Mouse (Mus musculus): Measurements from ENCODE around the gene Akap6. TPM values are rescaled to one million over a fixed set of nuclear protein-coding genes. Genes with fewer than 3 reads are reported as not detected.

The Akap6 gene
- polyA plus RNA-seq, 2 experiments, result under 0.01 to 0.01 TPM

DNA sequence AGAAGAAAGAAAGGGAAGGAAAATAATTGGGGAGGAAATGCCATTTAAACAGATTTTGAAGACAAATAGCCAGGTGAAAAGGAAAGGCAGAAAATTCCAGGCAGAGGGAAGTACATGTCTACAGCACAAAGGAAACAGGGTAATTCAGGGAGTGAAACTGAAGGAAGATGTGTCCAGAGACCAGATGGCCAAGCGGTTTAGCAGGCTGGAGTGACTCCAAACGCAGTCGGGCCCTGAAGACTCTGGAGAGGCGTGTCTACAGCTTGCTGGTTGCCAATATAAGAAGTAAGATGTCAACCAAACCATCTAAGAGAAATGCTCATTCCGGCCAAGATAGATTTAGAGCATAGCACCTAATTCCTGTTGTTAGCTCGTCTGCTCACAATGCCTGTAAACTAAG is 292.6 kb downstream of the Akap6 start:
- H3K4me3 ChIP-seq (ENCODE audit: insufficient read depth in 1 of 2, low read depth in 2 of 2, low read length in 2 of 2), result no peak overlapping the region
- ATAC-seq (ENCODE audit: insufficient read depth), result no peak
- WGBS (ENCODE audit: insufficient replicate concordance), result 69% methylated on average over 6 of the region's 6 CpGs

DNA sequence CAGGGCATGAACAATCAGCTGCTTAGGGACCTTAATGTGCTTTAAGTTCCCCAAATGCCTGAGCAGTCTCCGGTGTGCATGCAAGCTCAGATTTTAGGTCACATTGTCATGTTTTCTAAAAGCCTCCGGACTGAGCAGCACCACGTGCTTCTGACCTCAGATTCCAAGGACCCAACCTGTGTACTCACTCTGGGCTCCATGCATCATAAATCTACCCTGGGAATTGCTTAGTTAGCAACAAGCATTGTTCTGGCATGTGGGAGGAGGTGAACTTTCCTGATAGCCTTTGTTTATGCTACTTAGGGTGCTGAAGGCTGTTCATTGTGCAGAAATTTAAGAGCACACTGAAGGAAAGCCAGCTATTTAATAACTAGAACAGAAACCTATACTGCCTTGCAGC is 313.2 kb downstream of the Akap6 start:
- 28% methylated on average over 3 of the region's 3 CpGs for WGBS (ENCODE audit: insufficient replicate concordance)
- no peak for DNase-seq (ENCODE audit: low read depth in 3 of 3, low spot score in 3 of 3)
- H3K36me3 ChIP-seq (replicated peaks; ENCODE audit: control insufficient read depth, insufficient read depth, low read depth), result no peaks in the 10 kb centered on the region
- H3K9me3 ChIP-seq (ENCODE audit: control insufficient read depth, low read length), result no peaks in the 10 kb centered on the region
- H3K27me3 ChIP-seq (ENCODE audit: control insufficient read depth, insufficient read depth, low read length), result no peaks in the 10 kb centered on the region
- TF ChIP-seq CTCF (IDR thresholded peaks at IDR 0.05; ENCODE audit: low read depth) (no peak), EP300 (IDR thresholded peaks at IDR 0.05; ENCODE audit: low read depth) (no peak)
- H3K4me3 ChIP-seq (ENCODE audit: insufficient read depth in 1 of 2, low read depth in 2 of 2, low read length in 2 of 2), result no peak overlapping the region
- H3K9ac ChIP-seq (replicated peaks), result no peak overlapping the region
- H3K4me1 ChIP-seq (replicated peaks; ENCODE audit: control insufficient read depth in 2 of 2, insufficient read depth in 2 of 2, low read length in 1 of 2), result no peaks in the 10 kb centered on the region
- no peak overlapping the region for H3K27ac ChIP-seq
- no peak for ATAC-seq (ENCODE audit: insufficient read depth)
- H3K4me2 ChIP-seq (ENCODE audit: low read depth), result no peak overlapping the region

More for the DNA sequence above, 292.6 kb downstream of the Akap6 start:
- no peak for TF ChIP-seq EP300 (IDR thresholded peaks at IDR 0.05; ENCODE audit: low read depth)
- no peak for TF ChIP-seq CTCF (IDR thresholded peaks at IDR 0.05; ENCODE audit: low read depth)
- Histone ChIP-seq H3K27ac (no peak overlapping the region), H3K9ac (replicated peaks) (no peak overlapping the region), H3K27me3 (ENCODE audit: control insufficient read depth, insufficient read depth, low read length) (no peaks in the 10 kb centered on the region), H3K4me1 (replicated peaks; ENCODE audit: control insufficient read depth in 2 of 2, insufficient read depth in 2 of 2, low read length in 1 of 2) (no peaks in the 10 kb centered on the region), H3K9me3 (ENCODE audit: control insufficient read depth, low read length) (no peaks in the 10 kb centered on the region), H3K36me3 (replicated peaks; ENCODE audit: control insufficient read depth, insufficient read depth, low read depth) (no peaks in the 10 kb centered on the region), H3K4me2 (ENCODE audit: low read depth) (no peak overlapping the region)
- no peak for DNase-seq (ENCODE audit: low read depth in 3 of 3, low spot score in 3 of 3)

DNA sequence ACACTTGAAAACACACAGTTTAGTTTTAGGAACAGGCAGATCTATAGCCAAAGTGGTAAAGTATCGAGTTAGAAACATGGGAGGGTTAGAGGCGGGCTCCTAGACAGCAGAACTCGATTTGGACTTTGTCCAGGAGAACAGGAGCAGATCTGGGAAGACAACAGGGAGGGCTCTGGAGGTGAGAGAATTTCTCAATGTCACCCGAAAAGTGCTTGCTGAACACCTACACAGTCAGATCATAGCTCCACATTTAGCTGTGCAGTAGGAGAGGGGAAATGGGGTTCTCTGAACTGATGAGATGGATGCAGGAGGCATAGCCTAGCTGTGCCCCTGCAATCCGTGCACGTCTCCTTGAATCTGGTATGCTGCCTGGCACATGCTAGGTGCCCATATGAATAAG is 315.4 kb downstream of the Akap6 start:
- DNase-seq (ENCODE audit: low read depth in 3 of 3, low spot score in 3 of 3), result no peak
- Histone ChIP-seq H3K9ac (replicated peaks) (no peak overlapping the region), H3K36me3 (replicated peaks; ENCODE audit: control insufficient read depth, insufficient read depth, low read depth) (no peaks in the 10 kb centered on the region), H3K9me3 (ENCODE audit: control insufficient read depth, low read length) (no peaks in the 10 kb centered on the region), H3K27me3 (ENCODE audit: control insufficient read depth, insufficient read depth, low read length) (no peaks in the 10 kb centered on the region), H3K4me1 (replicated peaks; ENCODE audit: control insufficient read depth in 2 of 2, insufficient read depth in 2 of 2, low read length in 1 of 2) (no peaks in the 10 kb centered on the region), H3K4me2 (ENCODE audit: low read depth) (no peak overlapping the region), H3K27ac (no peak overlapping the region), H3K4me3 (ENCODE audit: insufficient read depth in 1 of 2, low read depth in 2 of 2, low read length in 2 of 2) (no peak overlapping the region)
- 57% methylated on average over 6 of the region's 6 CpGs for WGBS (ENCODE audit: insufficient replicate concordance)
- TF ChIP-seq EP300 (IDR thresholded peaks at IDR 0.05; ENCODE audit: low read depth) (no peak), CTCF (IDR thresholded peaks at IDR 0.05; ENCODE audit: low read depth) (no peak)
- no peak for ATAC-seq (ENCODE audit: insufficient read depth)

DNA sequence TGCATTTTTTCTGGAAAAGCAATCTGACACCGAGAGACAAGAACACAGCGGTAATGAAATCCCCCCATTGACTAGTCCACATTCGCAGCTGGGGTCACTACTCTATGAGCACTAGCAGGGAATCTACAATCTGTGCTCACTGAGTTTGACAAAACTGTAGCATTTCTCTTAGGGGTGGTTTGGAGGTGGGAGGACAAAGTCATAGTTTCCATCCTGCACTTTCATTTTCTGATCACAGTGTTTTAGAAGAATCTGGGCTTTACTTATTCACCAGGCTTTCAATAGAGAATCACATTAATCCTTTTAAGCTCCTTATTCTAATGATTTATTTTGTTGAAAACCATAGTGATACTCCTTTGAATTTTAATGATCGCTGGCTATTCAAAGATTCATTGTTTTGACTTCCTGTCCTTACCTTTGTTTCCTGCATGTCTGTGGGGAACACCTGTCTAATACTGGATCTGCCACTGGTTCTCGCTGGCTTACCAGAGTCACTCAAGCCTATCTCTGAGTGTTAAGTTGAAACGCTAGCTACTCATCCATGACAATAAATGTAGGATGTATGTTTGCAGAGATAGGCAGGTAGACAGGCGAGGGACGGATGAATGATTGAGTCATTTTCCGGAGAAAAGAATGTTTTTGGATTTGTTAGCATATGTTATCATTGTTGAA is 325.5 kb downstream of the Akap6 start:
- H3K4me1 ChIP-seq (replicated peaks; ENCODE audit: control insufficient read depth in 2 of 2, insufficient read depth in 2 of 2, low read length in 1 of 2), result no peaks in the 10 kb centered on the region
- no peak overlapping the region for H3K9ac ChIP-seq (replicated peaks)
- no peak for ATAC-seq (ENCODE audit: insufficient read depth)
- no peak overlapping the region for H3K4me2 ChIP-seq (ENCODE audit: low read depth)
- H3K27ac ChIP-seq, result no peak overlapping the region
- no peaks in the 10 kb centered on the region for H3K36me3 ChIP-seq (replicated peaks; ENCODE audit: control insufficient read depth, insufficient read depth, low read depth)
- no peaks in the 10 kb centered on the region for H3K9me3 ChIP-seq (ENCODE audit: control insufficient read depth, low read length)
- 61% methylated on average over 9 of the region's 9 CpGs for WGBS (ENCODE audit: insufficient replicate concordance)
- H3K27me3 ChIP-seq (ENCODE audit: control insufficient read depth, insufficient read depth, low read length), result no peaks in the 10 kb centered on the region
- no peak overlapping the region for H3K4me3 ChIP-seq (ENCODE audit: insufficient read depth in 1 of 2, low read depth in 2 of 2, low read length in 2 of 2)
- no peak for DNase-seq (ENCODE audit: low read depth in 3 of 3, low spot score in 3 of 3)
- TF ChIP-seq CTCF (IDR thresholded peaks at IDR 0.05; ENCODE audit: low read depth), result no peak

DNA sequence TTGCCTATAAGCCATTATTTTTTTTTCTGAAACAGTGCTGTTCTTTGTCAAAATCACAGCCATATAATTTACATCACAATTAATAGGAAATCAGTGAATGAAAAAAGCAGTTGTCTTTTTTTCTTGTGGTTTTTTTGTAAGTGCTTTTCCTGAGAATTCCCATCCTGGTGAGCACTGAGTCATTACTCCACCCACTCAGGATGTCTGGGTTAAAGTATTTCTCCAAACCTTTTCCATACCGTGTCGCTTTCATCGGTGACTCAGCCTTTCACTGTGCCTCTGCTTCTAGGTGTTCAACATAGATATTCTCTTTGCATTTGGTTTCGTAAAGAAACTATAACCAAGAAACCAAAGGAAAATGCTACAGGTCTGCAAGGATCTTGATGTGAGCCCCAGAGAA is 328.1 kb downstream of the Akap6 start:
- WGBS (ENCODE audit: insufficient replicate concordance), result 53% methylated on average over 4 of the region's 4 CpGs
- DNase-seq (ENCODE audit: low read depth in 3 of 3, low spot score in 3 of 3) (no peak), ATAC-seq (ENCODE audit: insufficient read depth) (no peak)
- no peaks in the 10 kb centered on the region for H3K27me3 ChIP-seq (ENCODE audit: control insufficient read depth, insufficient read depth, low read length)
- no peaks in the 10 kb centered on the region for H3K9me3 ChIP-seq (ENCODE audit: control insufficient read depth, low read length)
- H3K9ac ChIP-seq (replicated peaks), result no peak overlapping the region
- no peak overlapping the region for H3K4me2 ChIP-seq (ENCODE audit: low read depth)
- H3K27ac ChIP-seq, result no peak overlapping the region
- no peaks in the 10 kb centered on the region for H3K4me1 ChIP-seq (replicated peaks; ENCODE audit: control insufficient read depth in 2 of 2, insufficient read depth in 2 of 2, low read length in 1 of 2)
- no peak for TF ChIP-seq CTCF (IDR thresholded peaks at IDR 0.05; ENCODE audit: low read depth)
- no peak for TF ChIP-seq EP300 (IDR thresholded peaks at IDR 0.05; ENCODE audit: low read depth)
- H3K4me3 ChIP-seq (ENCODE audit: insufficient read depth in 1 of 2, low read depth in 2 of 2, low read length in 2 of 2), result no peak overlapping the region
- no peaks in the 10 kb centered on the region for H3K36me3 ChIP-seq (replicated peaks; ENCODE audit: control insufficient read depth, insufficient read depth, low read depth)
